Mouse (Mus musculus) liver, adult 2 months (tissue): ENCODE results near the gene Man2b1. TPM values are rescaled to one million over a fixed set of nuclear protein-coding genes. Genes with fewer than 3 reads are reported as not detected.

Experiments
- DNase-seq: peaks from one replicate; pipeline ENCODE4 v3.0.0-alpha.2; 2011; ENCODE audit warnings: low read depth, low spot score; ENCODE audit errors: extremely low read depth
- H3K27ac ChIP-seq: fragments of 200-500 bp; replicated peaks from 2 replicates; pipeline ENCODE4 v1.5.1; 2012; ENCODE audit warnings: low read depth, mild to moderate bottlenecking, control low read depth, inconsistent platforms, low read length; ENCODE audit not compliant: insufficient read depth
- H3K27me3 ChIP-seq: fragments of 200-500 bp; 2 replicates; pipeline ENCODE4 v1.6.1; 2012; ENCODE audit warnings: mild to moderate bottlenecking, moderate library complexity, low read length, inconsistent platforms; ENCODE audit not compliant: control insufficient read depth, insufficient read depth
- H3K36me3 ChIP-seq: fragments of 200-500 bp; 2 replicates; pipeline ENCODE4 v1.6.1; 2012; ENCODE audit warnings: low read length, inconsistent platforms; ENCODE audit not compliant: control insufficient read depth, insufficient read depth
- H3K4me1 ChIP-seq: fragments of 200-500 bp; 2 replicates; pipeline ENCODE4 v1.6.1; 2011; ENCODE audit warnings: low read length; ENCODE audit not compliant: control insufficient read depth, insufficient read depth
- H3K4me3 ChIP-seq: fragments of 200-500 bp; 2 replicates; pipeline ENCODE4 v1.5.1; 2011; ENCODE audit warnings: low read depth, mild to moderate bottlenecking, control low read depth, low read length, moderate library complexity; ENCODE audit not compliant: insufficient read depth
- H3K79me2 ChIP-seq: fragments of 200-500 bp; 2 replicates; pipeline ENCODE4 v1.6.1; 2012; ENCODE audit warnings: inconsistent platforms, mild to moderate bottlenecking, low read length, moderate library complexity; ENCODE audit not compliant: control insufficient read depth, insufficient read depth
- H3K9ac ChIP-seq: fragments of 200-500 bp; 2 replicates; pipeline ENCODE4 v1.6.1; 2012; ENCODE audit warnings: low read depth, mild to moderate bottlenecking, control low read depth, inconsistent platforms, low read length
- CTCF ChIP-seq: fragments of 200-500 bp; IDR thresholded peaks from 2 replicates; pipeline ENCODE4 v1.5.1; 2011; ENCODE audit warnings: low read depth, low read length, control low read depth
- POLR2A ChIP-seq: fragments of 200-500 bp; IDR thresholded peaks from 2 replicates; pipeline ENCODE4 v1.6.1; 2011; ENCODE audit warnings: low read length, control low read depth; ENCODE audit not compliant: insufficient read depth; ENCODE audit errors: extremely low read depth
- WGBS: fragments of 180-500 bp; shearing (Covaris S2); methylation state at CpG from one replicate; pipeline ENCODE4 v1.1.7; 2018; 5-methylcytosine and 5-hydroxymethylcytosine counted together
- polyA plus RNA-seq: library from polyadenylated mRNA; depleted of rRNA; stranded (reverse); fragments of >200 nt; gene quantifications from 2 replicates; pipeline ENCODE4 v1.2.3, GENCODE M21; 2012
- total RNA-seq: library from RNA; depleted of rRNA; stranded (reverse); fragments of >200 nt; gene quantifications from 2 replicates; pipeline ENCODE4 v1.2.3, GENCODE M21; 2014

Gene Man2b1
- total and polyA plus RNA-seq, 2 experiments = 57.2 to 69.5 TPM

GRCm38 (mm10) chr8:85071514-85072281 lies 11.4 kb upstream of the Man2b1 start, which contains the start of gene Dhps:
Dhps (plus strand) TSS chr8:85071757.
- peak; percentile 83 for DNase-seq
- Histone ChIP-seq H3K4me1 (peaks cover 5% of the 10 kb centered on the region), H3K27ac (peak within 1 kb of the TSS; percentile 99), H3K4me3 (peak within 1 kb of the TSS; percentile 97), H3K36me3 (peaks cover under 1% of the 10 kb centered on the region; the same call in 1 of the 2 replicates), H3K79me2 (peaks cover 9% of the 10 kb centered on the region; the same call in 1 of the 2 replicates), H3K27me3 (no peaks in the 10 kb centered on the region), H3K9ac (peak within 1 kb of the TSS; percentile 98)
- 1% methylated on average over 67 of the region's 68 CpGs for WGBS
- TF ChIP-seq POLR2A = peak; percentile 77; the same call in 1 of the 2 replicates
- no peak for TF ChIP-seq CTCF

- H3K4me3 ChIP-seq = peak overlapping the region; percentile 97
- H3K36me3 ChIP-seq = peaks cover 2% of the 10 kb centered on the region; the same call in 1 of the 2 replicates
- H3K4me1 ChIP-seq = peaks cover 5% of the 10 kb centered on the region
- peak overlapping the region; percentile 51 for H3K27ac ChIP-seq
- DNase-seq = no peak
- H3K79me2 ChIP-seq = peaks cover 9% of the 10 kb centered on the region; the same call in 1 of the 2 replicates
- no peak for TF ChIP-seq CTCF
- no peak for TF ChIP-seq POLR2A
- WGBS = 29% methylated on average over 9 of the region's 9 CpGs
- no peaks in the 10 kb centered on the region for H3K27me3 ChIP-seq
- peak overlapping the region; percentile 60 for H3K9ac ChIP-seq
Observed at GRCm38 (mm10) chr8:85072364-85072929, 10.6 kb upstream of the Man2b1 start.

GRCm38 (mm10) chr8:85073041-85073612 lies 9.9 kb upstream of the Man2b1 start:
- no peak overlapping the region for H3K9ac ChIP-seq
- TF ChIP-seq CTCF = no peak
- TF ChIP-seq POLR2A = no peak
- H3K4me1 ChIP-seq = peaks cover 5% of the 10 kb centered on the region
- peaks cover 2% of the 10 kb centered on the region; the same call in 1 of the 2 replicates for H3K36me3 ChIP-seq
- H3K4me3 ChIP-seq = no peak overlapping the region
- 93% methylated on average over 15 of the region's 15 CpGs for WGBS
- DNase-seq = no peak
- H3K79me2 ChIP-seq = peaks cover 9% of the 10 kb centered on the region; the same call in 1 of the 2 replicates
- H3K27ac ChIP-seq = no peak overlapping the region
- no peaks in the 10 kb centered on the region for H3K27me3 ChIP-seq

- Histone ChIP-seq H3K4me3 (no peak overlapping the region), H3K4me1 (peaks cover 7% of the 10 kb centered on the region), H3K9ac (no peak overlapping the region), H3K36me3 (peaks cover 2% of the 10 kb centered on the region; the same call in 1 of the 2 replicates), H3K79me2 (peaks cover 9% of the 10 kb centered on the region; the same call in 1 of the 2 replicates), H3K27me3 (no peaks in the 10 kb centered on the region), H3K27ac (no peak overlapping the region)
- no peak for TF ChIP-seq POLR2A
- DNase-seq = no peak
- 67% methylated on average over 10 of the region's 10 CpGs for WGBS
Observed at GRCm38 (mm10) chr8:85074167-85074566, 8.9 kb upstream of the Man2b1 start.

- TF ChIP-seq CTCF (no peak), POLR2A (no peak)
- no peak overlapping the region for H3K9ac ChIP-seq
- no peak overlapping the region for H3K27ac ChIP-seq
- peaks cover 10% of the 10 kb centered on the region for H3K4me1 ChIP-seq
- no peak for DNase-seq
- WGBS = 95% methylated on average over 10 of the region's 10 CpGs
- peaks cover 9% of the 10 kb centered on the region; the same call in 1 of the 2 replicates for H3K79me2 ChIP-seq
- H3K36me3 ChIP-seq = peaks cover 2% of the 10 kb centered on the region; the same call in 1 of the 2 replicates
- H3K27me3 ChIP-seq = no peaks in the 10 kb centered on the region
- no peak overlapping the region for H3K4me3 ChIP-seq
Observed at GRCm38 (mm10) chr8:85074617-85075016, 8.5 kb upstream of the Man2b1 start.
